Mouse (Mus musculus): ENCODE results near the gene Zfpm1. TPM values are rescaled to one million over a fixed set of nuclear protein-coding genes. Genes with fewer than 3 reads are reported as not detected.

Gene Zfpm1
- polyA plus RNA-seq, 2 experiments from 2014 or later: 1.7 to 2.2 TPM

- no peak for ATAC-seq
Observed at GRCm38 (mm10) chr8:122276308-122276707, 5.6 kb upstream of the Zfpm1 start.

DNA sequence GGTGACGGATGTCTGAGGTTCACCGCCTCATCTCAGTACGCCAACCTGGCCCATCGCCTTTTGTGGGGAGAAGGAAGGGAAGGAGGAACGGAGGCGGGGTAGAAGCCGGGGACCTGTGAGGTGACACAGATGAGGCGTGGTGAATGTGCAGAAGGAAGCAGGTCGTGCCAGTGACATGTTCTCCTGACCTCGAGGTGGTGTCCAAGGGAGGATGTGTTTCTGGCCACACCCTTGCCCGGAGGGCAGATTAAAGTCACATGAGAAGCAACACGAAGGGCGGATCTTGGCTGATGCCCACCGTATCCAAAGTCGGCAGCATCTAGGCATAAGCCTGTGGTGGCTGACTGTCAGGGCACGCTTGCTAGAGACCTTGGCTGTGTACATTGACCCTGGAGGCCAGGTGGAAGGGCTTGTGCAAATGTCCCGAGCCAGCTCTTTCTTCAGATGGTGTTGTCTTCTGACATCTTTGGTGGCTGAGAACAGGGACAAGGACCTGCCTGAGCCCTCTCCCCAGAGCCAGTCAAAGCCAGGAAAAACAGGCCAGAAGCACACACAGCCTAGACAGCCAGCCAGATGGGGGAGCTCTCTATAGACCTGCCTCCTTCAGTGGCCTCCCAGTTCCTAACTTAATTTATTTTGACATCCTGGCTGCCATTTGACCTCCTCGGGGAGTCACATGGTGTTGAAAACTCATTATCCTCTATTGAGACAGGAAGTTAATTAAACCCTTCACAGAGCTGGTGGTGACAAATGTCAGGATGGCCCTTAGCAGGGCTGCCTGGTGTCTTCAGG, 4.5 kb upstream of the Zfpm1 start:
- no peak for ATAC-seq

- ATAC-seq: no peak
Observed at GRCm38 (mm10) chr8:122280156-122280555, 1.8 kb upstream of the Zfpm1 start.

GRCm38 (mm10) chr8:122280588-122281316, 1.2 kb upstream of the Zfpm1 start:
- no peak for ATAC-seq

- peak; percentile 71 for ATAC-seq
Observed at GRCm38 (mm10) chr8:122281317-122282034, 465 bp upstream of the Zfpm1 start.

DNA sequence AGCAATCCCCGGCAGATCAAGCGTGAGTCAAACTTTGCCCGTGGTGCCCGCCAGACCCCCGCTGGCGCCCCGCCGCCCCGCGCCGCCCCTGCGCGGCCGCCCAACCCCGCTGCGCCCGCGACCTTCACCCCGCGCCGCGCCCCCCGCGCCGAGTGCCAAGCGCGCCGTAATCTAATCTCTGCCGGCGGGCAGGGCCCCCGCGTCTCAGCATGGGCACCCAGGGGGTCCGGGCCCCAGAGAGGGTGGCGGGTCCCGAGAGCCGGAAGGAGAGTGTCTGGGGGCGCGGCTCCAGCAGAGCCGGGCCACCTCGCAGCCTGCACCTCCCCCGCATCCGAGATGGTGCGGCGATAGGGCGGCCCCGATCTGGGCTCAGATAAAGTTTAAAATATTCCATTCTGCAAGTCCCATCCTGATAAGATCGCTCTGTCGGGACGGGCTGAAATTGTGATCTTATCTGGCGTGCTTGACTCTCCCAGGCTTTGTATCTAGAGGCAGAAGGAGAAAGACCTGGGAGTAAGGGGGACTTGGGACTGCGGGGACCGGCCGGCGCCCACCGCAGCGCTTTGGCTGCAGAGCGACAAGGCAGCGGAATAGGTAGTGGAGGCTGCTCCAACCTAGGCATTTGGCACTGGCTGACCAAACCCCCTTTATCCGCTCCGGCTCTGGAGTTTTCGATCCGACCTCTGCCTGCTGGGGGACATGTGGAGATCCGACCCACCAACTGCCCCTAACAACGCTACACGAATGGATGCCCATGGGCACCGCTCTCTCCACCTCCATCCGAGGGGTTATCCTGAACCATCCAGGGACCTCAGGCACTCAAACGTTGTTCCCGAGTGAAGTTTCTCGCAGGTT, 787 bp downstream of the Zfpm1 start:
- no peak for ATAC-seq

- no peak for ATAC-seq
Observed at GRCm38 (mm10) chr8:122283356-122284202, 1.6 kb downstream of the Zfpm1 start.

DNA sequence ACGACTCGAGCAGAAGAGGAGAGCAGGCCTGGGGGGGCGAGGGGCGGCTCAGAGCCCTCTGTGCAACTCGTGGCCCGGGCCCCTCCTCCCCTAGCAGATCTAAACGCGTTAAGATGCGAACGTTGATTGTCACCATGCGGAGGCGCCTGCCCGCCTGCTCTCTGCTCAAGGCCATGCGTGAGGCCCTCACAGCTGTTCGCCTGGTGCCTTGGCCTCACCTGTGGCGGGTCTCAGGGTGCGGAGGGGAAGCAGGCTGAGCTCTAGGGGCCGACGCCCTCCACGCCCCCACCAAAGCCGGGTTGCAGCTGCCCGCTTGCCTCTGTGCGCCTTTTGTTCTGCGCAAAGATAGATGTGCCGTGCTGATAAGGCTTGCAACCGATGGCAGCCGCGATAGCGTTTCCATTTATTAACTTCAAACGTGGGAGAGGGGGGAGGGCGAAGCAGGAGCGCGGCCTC, 2.3 kb downstream of the Zfpm1 start:
- no peak for ATAC-seq

DNA sequence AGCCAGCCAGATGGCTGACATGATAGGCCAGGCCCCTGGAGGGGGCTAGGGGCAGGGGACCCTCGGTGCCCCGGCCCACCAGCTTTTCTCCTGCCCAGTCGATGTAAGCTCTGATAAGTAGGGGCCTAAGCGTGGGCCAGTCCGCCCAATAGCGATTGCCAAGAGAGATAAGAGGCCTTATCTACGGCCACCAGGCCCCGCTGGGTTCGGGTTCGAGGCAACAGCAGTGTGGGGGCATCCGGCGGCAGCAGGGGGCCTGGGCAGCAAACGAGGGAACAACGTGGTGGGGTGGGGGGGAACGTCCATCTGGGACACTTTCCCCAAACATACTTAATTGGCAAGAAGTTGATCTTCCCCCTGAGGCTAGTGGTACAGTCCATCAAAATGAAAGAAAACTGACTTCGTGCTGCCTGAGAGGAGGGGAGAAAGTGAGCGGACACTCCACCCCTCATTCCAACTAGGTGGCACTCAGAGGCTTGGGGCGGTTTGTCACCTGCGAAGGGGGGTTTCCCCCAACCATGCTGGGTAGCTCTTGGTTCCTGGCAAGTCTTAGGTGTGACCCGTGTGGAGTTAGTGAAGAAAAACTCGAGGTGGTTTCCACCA, 2.8 kb downstream of the Zfpm1 start:
- peak; percentile 28 for ATAC-seq

DNA sequence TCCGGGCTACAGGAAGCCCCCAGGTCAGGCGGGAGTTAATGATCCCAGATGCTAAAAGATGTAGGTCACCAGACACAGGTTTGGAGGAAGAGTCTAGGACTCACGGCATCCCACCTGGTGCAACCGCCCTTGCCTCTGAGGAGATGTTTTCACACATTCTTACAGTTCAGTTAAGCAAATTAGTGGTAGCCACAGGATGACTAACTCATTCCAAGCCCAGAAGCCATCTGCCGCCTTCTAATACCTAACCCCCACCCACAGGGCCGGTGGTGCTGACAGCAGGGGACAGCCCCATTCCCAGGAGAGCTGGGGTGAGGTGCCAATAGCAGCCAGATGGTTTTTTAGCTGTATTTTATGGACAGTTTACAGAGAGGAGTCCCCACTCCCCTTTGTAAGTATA, 3.8 kb downstream of the Zfpm1 start:
- no peak for ATAC-seq

DNA sequence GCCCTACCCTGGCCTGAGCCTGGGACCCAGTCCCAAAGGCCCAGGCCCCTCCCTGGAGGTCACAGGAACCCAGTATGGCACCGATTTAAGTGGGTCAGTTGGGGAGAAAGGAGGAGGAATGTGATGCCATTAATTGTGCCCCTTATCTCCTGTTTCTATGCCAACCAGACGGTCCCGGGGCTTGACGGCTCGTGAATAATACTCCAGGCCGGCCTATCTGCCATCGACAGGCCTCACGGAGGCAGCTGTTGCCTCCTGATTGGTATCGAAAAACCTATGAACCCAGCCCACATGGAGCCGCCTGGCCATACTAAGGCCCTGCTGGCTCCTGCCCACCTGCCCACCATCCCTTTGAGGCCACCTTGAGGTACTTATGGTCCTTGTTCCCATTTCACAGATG, 5.0 kb downstream of the Zfpm1 start:
- ATAC-seq: no peak

DNA sequence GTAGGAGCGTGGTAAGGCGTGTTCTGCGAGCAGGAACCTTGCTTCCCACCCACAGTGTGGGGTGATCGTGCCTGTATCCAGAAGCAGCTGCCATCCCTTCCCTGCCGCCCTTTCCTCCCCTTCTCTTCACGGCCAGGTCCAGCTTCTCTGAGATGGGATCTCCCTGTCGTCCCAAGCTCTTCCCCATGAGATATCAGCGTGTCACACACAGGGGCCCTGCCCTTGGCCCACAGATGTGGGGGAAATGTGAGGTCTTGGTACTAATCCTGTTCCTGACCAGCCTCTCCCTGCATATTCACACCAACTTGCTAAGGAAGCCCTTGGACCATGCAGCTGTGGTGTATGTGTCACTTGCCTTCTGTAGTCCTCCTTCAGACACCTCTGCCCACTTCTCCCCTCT, 5.8 kb downstream of the Zfpm1 start:
- ATAC-seq: no peak

- ATAC-seq: no peak
Observed at GRCm38 (mm10) chr8:122288344-122288743, 6.4 kb downstream of the Zfpm1 start.

DNA sequence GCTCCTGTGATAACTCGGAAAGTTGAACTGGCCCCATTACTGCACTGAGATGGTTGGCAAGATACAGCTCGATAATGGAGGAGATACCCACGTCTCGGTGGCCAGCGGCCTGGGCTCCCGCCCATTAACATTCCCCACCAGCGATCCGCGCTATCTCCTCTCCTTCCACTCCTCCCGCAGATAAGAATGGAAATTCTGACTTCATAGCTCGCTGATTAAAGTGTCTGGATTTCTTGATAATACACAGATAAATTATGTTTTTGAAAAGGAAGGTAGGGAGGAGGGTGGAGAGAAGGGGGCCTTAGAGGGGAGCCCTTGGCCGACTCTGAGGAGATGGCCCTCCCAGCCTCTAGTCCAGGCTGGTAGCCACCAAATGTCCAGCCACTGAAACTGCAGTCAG, 9.1 kb downstream of the Zfpm1 start:
- no peak for ATAC-seq

- no peak for ATAC-seq
Observed at GRCm38 (mm10) chr8:122291549-122291948, 9.6 kb downstream of the Zfpm1 start.

- no peak for ATAC-seq
Observed at GRCm38 (mm10) chr8:122293484-122293883, 11.5 kb downstream of the Zfpm1 start.

- no peak for ATAC-seq
Observed at GRCm38 (mm10) chr8:122294273-122294683, 12.3 kb downstream of the Zfpm1 start.

DNA sequence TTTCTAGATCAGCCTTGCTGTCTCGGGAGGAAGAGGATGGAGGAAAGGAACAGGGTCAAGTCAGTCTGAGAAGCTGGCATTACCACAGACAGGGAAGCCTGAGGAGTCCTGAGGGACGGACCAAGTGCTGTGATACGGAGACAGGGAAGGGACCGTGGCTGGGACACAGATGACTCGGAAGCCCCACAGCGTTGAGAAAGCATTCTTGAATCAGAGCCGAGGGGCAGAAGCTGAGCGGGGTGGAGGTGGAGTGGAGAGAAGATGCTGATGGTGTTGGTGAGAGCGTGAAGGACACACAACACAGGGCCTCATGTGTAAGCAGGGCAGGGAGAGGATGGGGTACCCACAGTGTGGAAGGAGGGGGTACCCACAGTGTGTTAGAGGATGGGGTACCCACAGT, 13.4 kb downstream of the Zfpm1 start:
- ATAC-seq: no peak

DNA sequence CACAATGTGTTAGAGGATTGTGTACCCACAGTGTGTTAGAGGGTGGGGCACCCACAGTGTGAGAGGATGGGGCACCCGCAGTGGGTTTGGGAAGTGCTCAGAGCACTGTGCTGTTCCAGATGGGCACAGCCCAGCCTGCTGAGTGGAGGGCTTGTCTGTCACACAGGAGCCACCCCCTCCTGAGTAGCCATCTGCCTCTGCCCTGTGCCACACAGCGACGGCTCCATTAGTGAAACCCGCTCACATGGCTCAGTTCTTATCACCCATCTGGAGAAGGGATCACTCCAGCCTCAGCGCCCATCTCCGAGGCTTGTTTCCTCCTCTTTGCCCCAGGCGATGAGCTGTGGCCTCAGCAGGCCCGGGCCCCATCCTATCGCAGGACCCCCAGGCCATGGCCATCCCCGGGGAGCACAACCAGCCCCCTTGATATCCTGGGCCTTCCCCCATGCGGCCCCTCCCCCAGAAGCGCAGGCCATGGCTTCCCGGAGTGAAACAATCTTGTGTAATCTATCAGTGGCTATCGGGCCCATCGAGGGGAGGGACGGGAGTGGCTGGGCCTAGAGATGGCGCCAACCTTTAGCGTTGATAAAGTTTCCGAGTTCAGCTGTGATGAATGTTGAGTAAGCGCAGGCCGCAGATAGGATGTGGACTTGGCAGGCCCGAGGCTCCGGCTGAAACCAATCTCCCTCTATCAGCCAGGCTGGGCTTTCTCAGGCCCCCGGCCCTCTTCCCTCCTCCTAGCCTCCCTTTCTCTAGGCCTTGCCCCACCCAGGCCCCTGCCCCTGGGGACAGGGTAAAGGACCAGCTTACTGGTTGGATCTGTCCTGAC, 14.4 kb downstream of the Zfpm1 start:
- ATAC-seq: no peak

Data from activated CD4-positive, CD25-positive, alpha-beta regulatory T cell, adult 4 months (primary cell).